Mouse (Mus musculus) neutrophil, adult 5-6 weeks (primary cell): ENCODE measurements at regions not wholly inside any gene's neighbourhood (a gene's known extent, or its start where the extent isn't known, plus 50 kb on each side); places are given as distances from the start of the nearest gene placed in this dataset.

Experiments
- ATAC-seq: fragments of 151-379, 151-347 bp; 2 replicates; pipeline ENCODE4 v1.8.0; 2017; ENCODE audit warnings: mild to moderate bottlenecking, moderate TSS enrichment; ENCODE audit not compliant: insufficient number of reproducible peaks, poor library complexity, low FRiP score, severe bottlenecking; ENCODE audit errors: extremely low read depth

DNA sequence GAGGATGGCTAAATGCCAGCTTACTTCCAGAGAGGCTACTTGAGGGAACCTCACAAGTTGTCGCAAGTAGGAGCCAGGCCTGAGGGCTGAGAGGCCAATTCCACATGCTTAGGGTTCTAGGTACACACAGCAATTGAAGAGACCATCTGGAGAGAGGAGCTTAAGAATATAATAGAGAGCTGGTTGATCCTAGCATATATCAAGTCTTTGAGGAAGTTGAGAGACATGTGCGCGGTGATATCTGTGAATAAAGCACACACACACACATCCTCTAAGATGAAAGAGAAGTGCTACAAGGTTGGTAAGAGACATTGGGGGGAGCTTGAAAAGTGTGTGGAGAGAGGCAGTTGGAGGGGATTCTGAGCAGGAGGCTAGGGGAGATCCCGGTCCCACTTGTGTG, 189.5 kb downstream of the Zfp462 start:
- ATAC-seq = no peak

DNA sequence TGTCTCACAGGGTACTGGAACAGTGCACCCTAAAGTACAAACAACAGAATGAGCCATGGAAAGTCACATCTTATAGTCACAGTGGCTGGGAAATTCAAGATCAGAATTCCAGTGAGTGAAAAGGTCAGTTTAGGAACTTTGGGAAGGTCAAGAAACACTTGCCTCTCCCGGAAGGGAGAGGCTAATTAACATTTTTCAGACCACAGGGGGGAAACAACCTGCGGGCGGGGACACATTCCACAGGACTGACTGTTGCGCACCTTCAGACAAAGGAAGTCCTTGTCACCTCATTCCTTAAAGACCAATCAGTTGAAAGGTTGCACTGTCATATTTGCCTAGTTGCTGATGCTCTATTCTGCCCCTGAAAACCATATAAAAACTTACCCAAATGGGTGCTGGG, 189.9 kb downstream of the Zfp462 start:
- no peak for ATAC-seq

DNA sequence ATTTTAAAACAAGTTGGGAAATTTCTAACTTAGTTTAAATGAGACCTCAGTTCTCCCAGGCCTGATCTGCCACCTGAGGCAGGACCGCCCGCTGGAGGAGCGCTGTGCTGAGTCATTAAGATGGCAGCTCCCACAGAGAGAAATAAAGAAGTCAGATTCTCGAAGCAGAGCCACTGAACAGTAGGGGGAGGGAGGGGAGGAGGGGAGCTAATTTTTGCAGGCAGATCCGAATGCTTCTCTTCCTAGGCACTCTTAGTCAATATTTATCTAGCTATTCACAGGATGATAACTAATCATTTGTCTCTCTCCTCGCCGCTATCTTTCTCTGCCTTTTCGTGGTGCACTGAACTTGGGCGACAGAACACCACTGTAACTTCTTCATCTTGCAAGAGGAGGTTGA, 191.4 kb downstream of the Zfp462 start:
- no peak for ATAC-seq

GRCm38 (mm10) chr4:55137781-55138394, 193.0 kb downstream of the Zfp462 start:
- ATAC-seq = no peak

DNA sequence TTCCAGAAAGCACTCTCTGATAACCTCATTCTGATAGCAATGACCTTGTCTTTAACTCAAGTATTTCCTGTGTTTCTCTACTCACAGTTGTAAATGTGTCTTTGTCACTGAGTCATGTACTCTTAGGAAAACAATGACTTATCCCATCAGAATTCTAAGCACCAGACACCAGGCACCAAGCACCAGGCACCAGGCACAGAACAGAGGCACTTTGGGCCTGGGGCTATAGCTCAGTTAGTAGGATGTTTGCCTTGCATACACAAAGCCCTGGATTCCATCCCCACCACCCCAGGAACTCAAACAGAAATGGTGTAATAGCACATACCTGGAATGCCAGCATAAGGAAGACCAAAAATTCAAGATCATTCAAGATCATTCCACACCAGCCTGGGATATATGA, 196.5 kb downstream of the Zfp462 start:
- ATAC-seq = no peak

DNA sequence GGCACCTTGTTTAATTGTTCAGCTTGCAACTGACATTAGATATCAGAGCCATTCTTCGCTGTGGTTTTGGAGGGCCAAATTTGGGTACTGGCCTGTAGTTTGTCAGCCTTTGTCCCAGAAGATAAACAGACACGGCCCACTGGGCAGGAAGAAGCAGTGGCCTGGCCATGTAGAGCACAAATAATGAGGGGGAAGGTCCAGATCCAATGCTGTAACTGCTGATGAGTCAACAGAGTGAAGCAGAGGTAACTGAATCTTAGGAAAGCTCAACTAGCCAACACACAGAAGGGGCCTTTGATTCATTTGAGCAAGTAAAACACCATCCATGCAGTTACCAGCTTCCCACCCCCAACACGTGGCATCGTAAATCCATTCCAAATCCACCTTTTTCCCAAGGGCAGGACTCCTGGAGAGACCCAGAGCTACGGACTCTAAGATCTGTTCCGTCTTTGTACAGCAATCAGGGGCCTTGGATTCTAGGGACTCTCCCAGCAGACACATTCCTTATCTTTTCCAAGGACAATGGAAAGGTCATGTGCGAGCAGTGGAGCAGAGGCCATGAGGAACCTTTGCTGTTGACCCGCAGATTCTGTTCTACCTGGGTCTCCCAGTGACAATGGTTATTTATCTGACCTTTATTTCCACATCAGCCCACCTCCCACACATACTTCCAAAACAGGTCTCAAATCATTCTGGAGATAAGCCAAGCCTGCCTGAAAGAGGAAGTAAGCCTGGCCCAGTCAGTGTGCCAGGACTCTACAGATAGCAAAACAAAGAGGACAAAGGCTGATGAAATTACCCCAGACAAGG, 197.3 kb downstream of the Zfp462 start:
- ATAC-seq = no peak

DNA sequence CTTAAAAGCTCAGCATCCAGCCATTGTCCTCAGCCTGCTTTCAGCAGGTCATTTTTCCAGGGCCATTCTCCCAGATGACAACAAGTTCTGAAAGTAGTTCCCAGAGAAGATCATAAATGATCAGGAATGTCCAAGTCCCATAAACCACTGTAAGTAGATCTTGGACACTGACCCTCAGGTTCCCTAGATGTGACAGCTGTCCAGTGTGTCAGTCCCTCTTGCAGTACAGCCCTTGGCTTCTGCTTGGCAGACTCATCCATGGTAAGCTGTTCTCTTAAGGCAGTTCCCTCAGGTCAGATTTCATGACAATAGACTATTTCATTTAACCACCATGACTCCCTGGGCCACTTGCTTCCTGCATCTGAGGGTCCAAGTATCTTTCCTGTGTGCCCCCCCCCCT, 198.6 kb downstream of the Zfp462 start:
- no peak for ATAC-seq

DNA sequence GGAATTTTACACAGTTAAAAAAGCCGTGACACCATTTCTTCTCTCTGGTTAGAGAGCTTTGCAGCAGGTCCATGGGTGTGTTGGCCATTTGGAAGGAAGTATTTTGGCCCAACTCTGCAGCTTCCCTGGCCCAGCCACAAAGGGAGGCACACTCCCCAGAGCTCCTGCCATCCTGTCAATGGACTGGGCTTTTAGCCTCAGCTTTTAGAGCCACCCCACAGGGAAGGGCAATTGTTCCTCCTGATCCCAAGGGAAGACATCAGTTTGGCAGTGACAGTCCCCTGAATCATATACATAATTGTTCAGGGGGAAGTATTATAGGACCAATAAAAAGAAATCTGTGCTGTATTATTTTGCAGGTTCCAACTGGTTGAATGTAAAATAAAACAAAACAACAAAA, 200.1 kb downstream of the Zfp462 start:
- ATAC-seq = no peak

DNA sequence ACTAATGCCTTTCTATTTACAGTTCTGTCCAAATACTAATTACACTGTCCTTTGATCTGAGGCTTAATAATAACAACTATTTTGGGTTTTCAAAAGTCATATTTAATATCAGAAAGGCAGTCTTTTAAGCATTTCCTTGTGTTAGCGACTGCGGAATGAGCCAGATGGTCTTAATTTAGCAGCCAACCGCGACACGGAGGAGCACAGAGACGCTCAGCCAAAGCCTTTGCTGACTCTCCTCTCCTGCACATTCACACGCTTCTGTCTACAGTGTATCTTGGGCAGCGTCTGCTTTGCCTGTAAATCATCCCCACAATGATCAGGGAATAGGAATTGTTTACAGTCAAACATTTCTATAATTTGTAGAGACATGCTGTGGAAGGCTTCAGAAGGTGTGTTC, 201.1 kb downstream of the Zfp462 start:
- ATAC-seq = no peak

DNA sequence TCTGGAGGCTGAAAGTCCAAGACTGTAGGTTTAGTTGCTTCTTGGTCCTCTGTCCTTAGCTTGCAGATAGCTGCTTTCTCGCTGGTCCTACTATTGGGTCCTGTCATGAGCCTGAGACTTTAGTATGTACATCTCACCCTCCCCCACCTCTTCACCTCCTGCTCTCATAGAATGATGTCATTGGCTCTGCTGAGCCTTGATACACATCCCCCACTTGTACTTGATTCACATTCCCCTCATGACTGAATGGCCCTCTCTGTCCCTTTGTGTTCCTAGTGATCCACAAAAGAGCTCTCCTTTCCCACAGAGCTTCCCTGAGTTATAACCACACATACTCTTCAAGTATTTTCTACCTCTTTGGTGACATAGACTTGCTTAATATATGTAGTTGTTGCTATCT, 201.5 kb upstream of the Rad23b start:
- ATAC-seq = no peak

- no peak for ATAC-seq
These were observed 195.3 kb upstream of the Rad23b start for GRCm38 (mm10) chr4:55154556-55154955.

- ATAC-seq = no peak
These were observed 191.6 kb upstream of the Rad23b start for GRCm38 (mm10) chr4:55158166-55158739.

- no peak for ATAC-seq
These were observed 183.6 kb upstream of the Rad23b start for GRCm38 (mm10) chr4:55166266-55166665.

DNA sequence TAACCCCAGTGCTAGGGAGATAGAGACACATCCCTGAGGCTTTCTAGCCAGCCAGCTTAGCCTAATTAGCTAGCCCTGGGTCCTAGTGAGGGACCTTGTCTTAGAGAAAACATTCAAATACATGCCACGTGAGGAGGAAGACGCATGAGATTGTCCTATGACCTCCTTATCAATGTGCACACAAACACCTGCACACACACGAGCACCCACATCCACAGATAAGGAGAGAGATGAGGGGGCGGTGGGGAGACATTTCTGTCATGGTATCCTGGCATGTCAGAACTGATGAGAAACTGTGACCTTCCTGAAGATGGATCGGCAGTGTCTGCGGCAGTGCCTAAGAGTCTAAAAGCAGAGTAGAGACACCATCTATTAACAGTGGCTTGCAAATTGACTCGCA, 180.8 kb upstream of the Rad23b start:
- ATAC-seq = no peak

DNA sequence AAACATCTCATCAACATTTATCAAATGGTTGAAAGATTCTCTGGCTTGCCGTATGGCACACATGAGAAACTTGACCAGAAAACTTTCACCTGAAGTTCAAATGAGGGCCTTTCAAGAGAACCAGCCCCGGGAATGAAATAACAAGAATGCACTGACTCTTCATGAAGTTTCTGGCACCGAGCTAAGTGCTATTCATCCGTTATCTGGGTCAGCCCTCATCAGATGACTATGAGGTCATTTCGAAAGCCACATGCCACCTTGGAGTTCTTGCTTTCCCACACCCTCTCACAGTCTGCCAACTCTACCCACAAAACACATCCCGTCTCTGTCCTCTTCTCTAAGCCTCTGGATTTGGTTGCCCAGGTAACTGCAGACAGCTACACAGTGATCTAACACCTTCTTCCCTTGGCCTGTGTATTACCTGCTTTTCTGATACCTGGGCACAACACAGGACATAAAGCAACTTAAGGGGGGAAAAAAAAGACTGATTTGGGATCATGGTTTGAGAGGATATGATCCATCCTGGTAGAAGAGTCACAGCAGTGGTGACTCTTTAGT, 177.4 kb upstream of the Rad23b start:
- no peak for ATAC-seq

DNA sequence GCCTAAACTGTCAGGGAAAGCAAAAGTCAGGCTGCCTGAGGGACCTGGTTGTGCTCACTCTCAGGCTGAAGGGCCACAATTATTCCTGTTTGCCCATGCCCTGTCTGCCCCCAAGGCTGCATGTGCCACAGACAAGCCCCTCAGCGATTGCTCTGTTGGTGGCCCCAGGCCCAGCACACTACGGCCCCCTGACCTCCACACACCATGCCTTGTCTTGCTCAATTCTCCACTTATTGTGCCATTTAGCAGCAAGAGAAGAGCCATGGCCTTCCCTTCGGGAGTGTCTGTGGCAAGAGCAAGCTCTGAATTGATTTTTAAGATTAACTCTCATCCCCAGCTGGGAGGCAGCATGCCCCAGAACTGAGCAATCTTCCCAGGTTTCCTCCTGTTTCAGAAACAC, 173.8 kb upstream of the Rad23b start:
- ATAC-seq = no peak

GRCm38 (mm10) chr4:55179456-55179855, 170.4 kb upstream of the Rad23b start:
- no peak for ATAC-seq

- no peak for ATAC-seq
These were observed 166.3 kb upstream of the Rad23b start for GRCm38 (mm10) chr4:55183519-55183918.

GRCm38 (mm10) chr4:55188716-55189115, 161.1 kb upstream of the Rad23b start:
- no peak for ATAC-seq

- ATAC-seq = no peak
These were observed 159.3 kb upstream of the Rad23b start for GRCm38 (mm10) chr4:55190586-55190985.
